Mouse (Mus musculus) liver, embryonic 15.5 days (tissue): ENCODE results near the gene Mfrp. TPM values are rescaled to one million over a fixed set of nuclear protein-coding genes. Genes with fewer than 3 reads are reported as not detected.

ENCODE experiments used
- ATAC-seq: fragments of 200-750 bp; cut with Nextera tagmentation; 2 replicates; pipeline ENCODE4 v1.8.0; 2017; ENCODE audit warnings: moderate number of reproducible peaks, mild to moderate bottlenecking, moderate library complexity; ENCODE audit not compliant: insufficient read depth
- H3K27ac ChIP-seq: fragments of 300-500 bp; sonication (generic); replicated peaks from 2 replicates; pipeline ENCODE4 v1.5.1; 2015; ENCODE audit warnings: mild to moderate bottlenecking, inconsistent platforms
- H3K27me3 ChIP-seq: fragments of 300-500 bp; sonication (generic); 2 replicates; pipeline ENCODE4 v1.6.1; 2015; ENCODE audit warnings: mild to moderate bottlenecking, inconsistent platforms
- H3K36me3 ChIP-seq: fragments of 300-500 bp; sonication (generic); replicated peaks from 2 replicates; pipeline ENCODE4 v1.6.1; 2015; ENCODE audit warnings: moderate library complexity, mild to moderate bottlenecking, inconsistent platforms
- H3K4me1 ChIP-seq: fragments of 300-500 bp; sonication (generic); replicated peaks from 2 replicates; pipeline ENCODE4 v1.6.1; 2015; ENCODE audit warnings: inconsistent platforms
- H3K4me2 ChIP-seq: fragments of 300-500 bp; sonication (generic); 2 replicates; pipeline ENCODE4 v1.6.1; 2015; ENCODE audit warnings: moderate library complexity, mild to moderate bottlenecking, inconsistent platforms
- H3K4me3 ChIP-seq: fragments of 300-500 bp; sonication (generic); replicated peaks from 2 replicates; pipeline ENCODE4 v1.5.1; 2015; ENCODE audit warnings: mild to moderate bottlenecking, inconsistent platforms
- H3K9ac ChIP-seq: fragments of 300-500 bp; sonication (generic); 2 replicates; pipeline ENCODE4 v1.6.1; 2015; ENCODE audit warnings: moderate library complexity, mild to moderate bottlenecking, inconsistent platforms
- H3K9me3 ChIP-seq: fragments of 300-500 bp; sonication (generic); replicated peaks from 2 replicates; pipeline ENCODE4 v1.6.1; 2016; ENCODE audit warnings: inconsistent platforms
- WGBS: fragments of 180-500 bp; shearing (Covaris S2); methylation state at CpG from one replicate; pipeline ENCODE4 v1.1.7; 2015; ENCODE audit warnings: mixed read lengths; ENCODE audit not compliant: insufficient replicate concordance; 5-methylcytosine and 5-hydroxymethylcytosine counted together
- polyA plus RNA-seq: library from polyadenylated mRNA; unstranded; fragments of >200 nt; fragmentation: Nextera tagmentation; extraction: Ambion mirVana; gene quantifications from 2 replicates; pipeline ENCODE4 v1.2.1, GENCODE M21; 2015

Mfrp gene
- polyA plus RNA-seq, 1 experiment from 2014 or later: not detected

DNA sequence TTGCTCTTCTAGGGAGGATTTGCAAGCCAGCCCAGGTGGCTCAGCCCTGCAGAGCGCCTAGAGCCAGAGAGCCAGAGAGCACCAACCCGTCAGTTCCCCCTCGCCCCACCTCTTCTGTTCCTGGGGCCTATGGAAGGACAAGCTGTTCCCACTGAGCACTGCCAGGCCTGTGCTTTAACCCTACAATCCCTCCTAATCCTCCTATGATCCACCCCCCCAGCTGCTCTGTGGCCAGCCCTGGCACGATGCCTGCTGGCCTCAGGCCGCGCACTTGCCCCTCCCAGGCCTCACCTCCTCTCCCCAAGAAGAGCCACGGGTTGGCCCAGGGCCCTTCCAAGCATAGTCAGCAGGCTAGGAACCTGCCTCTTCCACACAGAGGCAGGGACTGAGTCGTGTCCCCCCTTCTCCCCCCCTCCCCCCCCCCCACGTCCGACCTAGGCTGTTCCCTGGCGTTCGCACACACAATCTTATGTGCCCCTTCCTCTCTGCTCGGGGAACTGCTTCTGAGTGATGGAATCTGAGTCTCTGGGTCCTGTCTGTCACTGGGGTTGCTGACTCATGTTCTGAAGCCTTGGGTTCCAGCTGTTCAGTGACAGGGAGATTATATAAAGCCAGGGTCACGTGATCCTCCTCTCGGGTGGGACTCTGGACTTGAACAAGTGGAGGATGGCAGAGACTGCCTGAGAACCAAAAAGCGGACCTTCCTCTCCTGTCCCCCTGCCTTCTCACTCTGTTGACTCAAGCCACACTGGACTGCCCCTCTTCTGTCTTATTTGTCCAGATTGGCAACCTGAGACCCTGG lies 22.4 kb upstream of the Mfrp start:
- Histone ChIP-seq H3K4me1 (peaks cover 9% of the 10 kb centered on the region), H3K27ac (no peak overlapping the region), H3K27me3 (peaks cover 35% of the 10 kb centered on the region), H3K4me3 (no peak overlapping the region), H3K9ac (no peak overlapping the region), H3K9me3 (no peaks in the 10 kb centered on the region), H3K4me2 (no peak overlapping the region), H3K36me3 (no peaks in the 10 kb centered on the region)
- 33% methylated on average over 16 of the region's 16 CpGs for WGBS
- ATAC-seq: no peak

- no peak overlapping the region for H3K4me2 ChIP-seq
- no peak for ATAC-seq
- H3K36me3 ChIP-seq: no peaks in the 10 kb centered on the region
- H3K27ac ChIP-seq: no peak overlapping the region
- 38% methylated on average over 10 of the region's 10 CpGs for WGBS
- H3K27me3 ChIP-seq: peaks cover 46% of the 10 kb centered on the region
- no peak overlapping the region for H3K4me3 ChIP-seq
- H3K9ac ChIP-seq: no peak overlapping the region
- H3K9me3 ChIP-seq: no peaks in the 10 kb centered on the region
- peaks cover 20% of the 10 kb centered on the region for H3K4me1 ChIP-seq
Observed at GRCm38 (mm10) chr9:44079997-44080780, 21.3 kb upstream of the Mfrp start.

DNA sequence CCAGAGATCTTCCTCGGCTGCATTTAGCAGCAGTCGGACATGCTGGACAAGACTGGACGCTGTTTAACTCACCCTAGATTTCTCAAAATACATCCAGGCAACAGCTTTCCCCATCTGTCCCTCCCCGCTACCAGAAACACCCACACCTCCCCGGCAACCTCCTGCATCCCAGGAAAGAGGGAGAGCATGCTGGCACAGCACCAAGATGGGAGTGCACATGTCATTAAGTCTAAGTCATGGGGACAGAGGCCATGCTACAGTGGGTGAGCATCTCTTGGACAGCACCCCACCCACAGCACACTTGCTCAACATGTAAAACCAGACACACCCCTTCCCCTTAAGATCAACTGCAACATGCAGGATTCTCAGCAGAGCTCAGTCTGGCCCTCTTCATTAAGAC lies 20.6 kb upstream of the Mfrp start:
- Histone ChIP-seq H3K9me3 (no peaks in the 10 kb centered on the region), H3K36me3 (no peaks in the 10 kb centered on the region), H3K4me1 (peaks cover 27% of the 10 kb centered on the region), H3K27me3 (peaks cover 53% of the 10 kb centered on the region), H3K27ac (no peak overlapping the region), H3K9ac (no peak overlapping the region), H3K4me3 (no peak overlapping the region), H3K4me2 (no peak overlapping the region)
- ATAC-seq: no peak
- 63% methylated on average over 5 of the region's 5 CpGs for WGBS

DNA sequence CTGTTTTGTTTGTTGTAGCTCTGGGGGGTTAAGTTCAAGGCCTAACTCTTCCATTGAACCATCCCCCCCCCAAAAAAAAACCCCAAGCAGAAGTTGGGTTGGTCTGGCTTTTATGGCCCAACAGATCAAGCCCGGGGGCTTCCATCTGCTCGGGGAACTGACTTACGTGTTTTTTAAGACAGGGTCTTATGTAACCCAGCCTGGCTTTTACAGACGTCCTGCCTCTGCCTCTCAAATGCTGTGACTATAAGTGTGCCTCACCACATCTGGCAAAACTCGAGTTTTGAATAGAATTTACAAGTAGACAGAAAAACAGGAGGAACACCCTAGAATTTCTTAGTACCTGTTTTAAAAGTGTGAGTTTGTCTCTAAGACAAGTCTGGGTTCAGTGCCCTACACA lies 19.9 kb upstream of the Mfrp start:
- 50% methylated on average over 5 of the region's 5 CpGs for WGBS
- no peak for ATAC-seq

DNA sequence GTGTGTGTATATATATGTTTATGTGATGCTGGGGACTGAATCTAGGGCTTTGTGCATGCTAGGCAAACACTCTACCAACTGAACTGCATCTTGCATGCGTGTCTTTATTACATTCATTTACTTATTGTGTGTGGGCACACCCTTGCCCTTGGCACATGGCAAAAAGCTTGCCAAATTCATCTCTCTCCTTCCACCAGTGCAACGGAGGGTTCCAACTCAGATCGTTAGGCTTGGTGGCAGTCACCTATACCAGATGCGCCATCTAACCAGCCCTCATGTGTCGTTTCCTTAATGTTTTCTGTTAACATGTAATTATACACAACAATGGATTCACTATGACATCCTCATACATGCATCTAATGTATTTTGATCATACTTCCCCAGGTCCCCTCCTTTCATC lies 19.3 kb upstream of the Mfrp start:
- no peaks in the 10 kb centered on the region for H3K9me3 ChIP-seq
- peaks cover 66% of the 10 kb centered on the region for H3K27me3 ChIP-seq
- ATAC-seq: no peak
- no peak overlapping the region for H3K4me3 ChIP-seq
- 77% methylated on average over 5 of the region's 5 CpGs for WGBS
- no peak overlapping the region for H3K9ac ChIP-seq
- H3K36me3 ChIP-seq: no peaks in the 10 kb centered on the region
- H3K4me2 ChIP-seq: no peak overlapping the region
- H3K27ac ChIP-seq: no peak overlapping the region
- peaks cover 34% of the 10 kb centered on the region for H3K4me1 ChIP-seq

More for the DNA sequence above, 19.9 kb upstream of the Mfrp start:
- no peak overlapping the region for H3K9ac ChIP-seq
- H3K27ac ChIP-seq: no peak overlapping the region
- H3K36me3 ChIP-seq: no peaks in the 10 kb centered on the region
- H3K27me3 ChIP-seq: peaks cover 59% of the 10 kb centered on the region
- H3K9me3 ChIP-seq: no peaks in the 10 kb centered on the region
- no peak overlapping the region for H3K4me2 ChIP-seq
- no peak overlapping the region for H3K4me3 ChIP-seq
- peaks cover 31% of the 10 kb centered on the region for H3K4me1 ChIP-seq

- no peaks in the 10 kb centered on the region for H3K9me3 ChIP-seq
- ATAC-seq: no peak
- H3K27ac ChIP-seq: no peak overlapping the region
- H3K27me3 ChIP-seq: peaks cover 70% of the 10 kb centered on the region
- no peaks in the 10 kb centered on the region for H3K36me3 ChIP-seq
- peak overlapping the region; percentile 61 for H3K4me3 ChIP-seq
- 9% methylated on average over 23 of the region's 23 CpGs for WGBS
- peaks cover 39% of the 10 kb centered on the region for H3K4me1 ChIP-seq
- H3K4me2 ChIP-seq: peak overlapping the region; percentile 95
- no peak overlapping the region for H3K9ac ChIP-seq
Observed at GRCm38 (mm10) chr9:44083392-44084121, 18.0 kb upstream of the Mfrp start.

GRCm38 (mm10) chr9:44084236-44084635 lies 17.3 kb upstream of the Mfrp start:
- Histone ChIP-seq H3K9me3 (no peaks in the 10 kb centered on the region), H3K4me3 (peak overlapping the region; percentile 61), H3K27me3 (peaks cover 76% of the 10 kb centered on the region), H3K4me2 (peak overlapping the region; percentile 95), H3K9ac (peak overlapping the region; percentile 31; the same call in 1 of the 2 replicates), H3K4me1 (peaks cover 42% of the 10 kb centered on the region), H3K36me3 (no peaks in the 10 kb centered on the region), H3K27ac (no peak overlapping the region)
- ATAC-seq: 0 out of 2 replicates have a peak, but pooled peaks have one; percentile 27
- WGBS: under 1% methylated on average over 14 of the region's 14 CpGs

DNA sequence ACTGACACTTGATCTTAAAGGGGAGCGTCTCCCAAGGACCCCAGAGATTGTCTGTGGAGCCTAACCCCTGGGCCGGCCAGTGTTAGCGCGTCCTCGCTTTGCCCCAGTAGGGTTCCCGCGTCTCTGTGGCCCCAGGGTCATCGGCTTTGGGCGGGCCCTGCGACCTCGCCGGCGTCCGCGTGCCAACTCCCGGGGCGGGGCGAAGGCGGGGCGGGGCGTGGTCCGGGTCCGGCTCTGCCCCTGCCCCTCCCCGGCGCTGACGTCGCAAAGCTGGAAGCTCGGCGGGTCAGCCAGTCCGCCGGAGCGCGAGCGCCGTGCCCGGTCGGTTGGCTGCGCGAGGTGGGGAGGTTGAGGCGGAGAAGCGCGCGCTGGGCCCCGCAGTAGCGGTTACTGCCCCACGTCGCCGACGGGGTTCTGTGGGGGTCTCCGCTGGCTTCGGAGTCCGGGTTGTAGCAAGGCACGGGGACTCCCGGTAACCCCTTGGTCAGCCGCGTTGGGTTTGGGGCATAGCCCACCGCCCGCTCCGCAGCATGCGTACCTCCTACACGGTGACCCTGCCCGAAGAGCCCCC lies 16.8 kb upstream of the Mfrp start:
- peaks cover 47% of the 10 kb centered on the region for H3K4me1 ChIP-seq
- H3K36me3 ChIP-seq: no peaks in the 10 kb centered on the region
- ATAC-seq: peak; percentile 77
- under 1% methylated on average over 58 of the region's 62 CpGs for WGBS
- H3K9ac ChIP-seq: peak overlapping the region; percentile 45
- no peak overlapping the region for H3K27ac ChIP-seq
- peak overlapping the region; percentile 95 for H3K4me2 ChIP-seq
- H3K4me3 ChIP-seq: peak overlapping the region; percentile 61
- no peaks in the 10 kb centered on the region for H3K9me3 ChIP-seq
- H3K27me3 ChIP-seq: peaks cover 76% of the 10 kb centered on the region

DNA sequence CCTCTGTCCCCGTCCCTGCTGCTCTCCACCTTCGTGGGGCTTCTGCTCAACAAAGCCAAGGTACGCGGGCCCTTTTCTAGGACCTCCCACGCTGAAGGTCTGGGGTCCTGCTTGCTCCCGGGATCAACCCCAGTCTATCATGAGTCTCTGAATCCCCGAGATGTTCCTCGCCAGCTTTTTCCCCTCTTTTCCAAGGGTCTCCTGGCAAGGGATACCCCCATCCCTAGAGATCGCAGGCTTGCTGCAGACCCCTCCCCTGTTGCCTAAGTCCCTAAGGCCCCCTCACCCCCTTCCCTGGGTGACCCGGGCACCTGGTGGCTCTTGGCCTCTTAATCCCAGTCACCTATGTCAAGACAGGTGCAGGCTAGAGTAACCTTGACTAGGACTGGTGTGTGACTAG lies 16.3 kb upstream of the Mfrp start:
- Histone ChIP-seq H3K27ac (no peak overlapping the region), H3K9me3 (no peaks in the 10 kb centered on the region), H3K36me3 (no peaks in the 10 kb centered on the region), H3K27me3 (peaks cover 76% of the 10 kb centered on the region), H3K4me1 (peaks cover 51% of the 10 kb centered on the region), H3K4me3 (peak overlapping the region; percentile 61), H3K4me2 (peak overlapping the region; percentile 95), H3K9ac (peak overlapping the region; percentile 45)
- ATAC-seq: 0 out of 2 replicates have a peak, but pooled peaks have one; percentile 5
- 7% methylated on average over 10 of the region's 10 CpGs for WGBS

DNA sequence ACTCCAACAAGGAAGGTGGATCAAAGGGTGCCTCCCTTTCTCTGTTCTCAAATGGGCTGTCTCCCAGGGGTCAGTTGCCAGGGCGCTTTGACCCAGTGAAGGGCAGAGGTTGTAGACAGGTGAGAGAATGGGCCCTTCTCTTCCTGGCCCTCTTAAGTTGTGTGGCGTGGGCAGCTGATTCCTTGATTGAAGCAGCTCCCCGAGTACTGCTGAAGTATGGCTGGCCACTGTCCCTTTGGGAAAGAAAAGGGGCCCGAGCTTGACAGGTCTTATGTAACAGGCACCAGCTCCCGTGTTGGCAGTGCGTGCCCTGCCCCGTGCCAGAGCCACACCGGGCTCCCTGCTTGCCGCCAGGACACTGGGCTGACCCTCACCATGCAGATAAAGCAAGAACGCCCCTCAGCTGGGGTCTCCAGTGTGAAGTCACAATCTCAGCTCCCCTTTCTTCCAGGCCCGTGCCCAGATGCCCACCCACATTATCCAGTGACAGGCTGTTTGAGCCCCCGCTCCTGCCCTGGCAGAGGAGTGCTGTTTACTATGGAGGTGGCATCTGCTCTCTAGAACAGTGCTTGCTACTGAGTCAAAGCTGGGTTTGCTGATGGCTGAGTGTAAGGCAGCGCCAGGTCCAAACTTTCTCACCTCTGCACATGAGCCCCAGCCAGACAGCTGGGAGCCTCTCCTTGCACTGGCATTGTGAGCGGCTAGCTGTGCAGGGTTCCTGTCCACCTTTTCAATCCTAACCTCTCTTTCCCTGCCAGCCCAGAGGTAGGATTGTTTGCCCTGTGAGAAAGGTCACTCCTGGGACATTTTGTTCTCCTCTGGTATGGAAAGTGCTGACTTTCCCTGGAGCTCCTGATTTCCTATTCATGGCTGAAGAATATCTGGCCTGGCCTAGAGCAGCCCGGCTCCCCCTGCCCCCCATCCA lies 15.5 kb upstream of the Mfrp start:
- Histone ChIP-seq H3K4me1 (peaks cover 51% of the 10 kb centered on the region), H3K9me3 (no peaks in the 10 kb centered on the region), H3K4me2 (peak overlapping the region; percentile 95), H3K27me3 (peaks cover 76% of the 10 kb centered on the region), H3K36me3 (no peaks in the 10 kb centered on the region), H3K4me3 (no peak overlapping the region), H3K27ac (no peak overlapping the region), H3K9ac (no peak overlapping the region)
- no peak for ATAC-seq
- WGBS: 66% methylated on average over 15 of the region's 15 CpGs
